Mouse (Mus musculus) thymus, adult 2 months (tissue): ENCODE data around the gene Mical2. TPM values are rescaled to one million over a fixed set of nuclear protein-coding genes. Genes with fewer than 3 reads are reported as not detected.

ENCODE experiments used
- DNase-seq: peaks from one replicate; pipeline ENCODE4 v3.0.0; 2021
- H3K27ac ChIP-seq: fragments of 200-500 bp; 2 replicates; pipeline ENCODE4 v1.5.1; 2012; ENCODE audit warnings: low read length, control low read depth; ENCODE audit not compliant: control insufficient read depth, insufficient read depth
- H3K27me3 ChIP-seq: fragments of 200-500 bp; 2 replicates; pipeline ENCODE4 v1.6.1; 2012; ENCODE audit warnings: mild to moderate bottlenecking, low read length, moderate library complexity, mixed read lengths; ENCODE audit not compliant: control insufficient read depth, insufficient read depth
- H3K36me3 ChIP-seq: fragments of 200-500 bp; 2 replicates; pipeline ENCODE4 v1.6.1; 2012; ENCODE audit warnings: mild to moderate bottlenecking, low read length, moderate library complexity; ENCODE audit not compliant: control insufficient read depth, insufficient read depth
- H3K4me1 ChIP-seq: fragments of 200-500 bp; replicated peaks from 2 replicates; pipeline ENCODE4 v1.6.1; 2012; ENCODE audit warnings: low read length; ENCODE audit not compliant: control insufficient read depth, insufficient read depth
- H3K4me3 ChIP-seq: fragments of 200-500 bp; 2 replicates; pipeline ENCODE4 v1.5.1; 2012; ENCODE audit warnings: mild to moderate bottlenecking, low read length, control low read depth, moderate library complexity; ENCODE audit not compliant: control insufficient read depth, insufficient read depth
- CTCF ChIP-seq: fragments of 200-500 bp; IDR thresholded peaks from 2 replicates; pipeline ENCODE4 v1.5.1; 2012; ENCODE audit warnings: mild to moderate bottlenecking, control low read depth, low read length, moderate library complexity, borderline replicate concordance; ENCODE audit not compliant: control insufficient read depth, poor library complexity, insufficient read depth; ENCODE audit errors: extremely low read depth
- POLR2A ChIP-seq: fragments of 200-500 bp; IDR thresholded peaks from 2 replicates; pipeline ENCODE4 v1.6.1; 2012; ENCODE audit warnings: mild to moderate bottlenecking, low read length, control low read depth, moderate library complexity; ENCODE audit not compliant: control insufficient read depth, poor library complexity, insufficient read depth; ENCODE audit errors: extremely low read depth
- WGBS: fragments of 180-500 bp; shearing (Covaris S2); methylation state at CpG from one replicate; pipeline ENCODE4 v1.1.7; 2018; 5-methylcytosine and 5-hydroxymethylcytosine counted together
- polyA plus RNA-seq: library from polyadenylated mRNA; depleted of rRNA; stranded (reverse); fragments of >200 nt; gene quantifications from 2 replicates; pipeline ENCODE4 v1.2.3, GENCODE M21; 2012; rRNA removed

Gene Mical2
- polyA plus RNA-seq, 1 experiment: 3.5 TPM

GRCm38 (mm10) chr7:112458440-112458839 lies 232.8 kb downstream of the Mical2 start:
- DNase-seq: no peak
- Histone ChIP-seq H3K27ac (no peak overlapping the region), H3K36me3 (no peaks in the 10 kb centered on the region), H3K27me3 (no peaks in the 10 kb centered on the region), H3K4me3 (no peak overlapping the region), H3K4me1 (no peaks in the 10 kb centered on the region)
- 85% methylated on average over 5 of the region's 5 CpGs for WGBS
- no peak for TF ChIP-seq POLR2A
- TF ChIP-seq CTCF: no peak

Other genes starting within 250 kb of the Mical2 start
- 12.6 and 13.2 TPM in 2 replicates for gene Usp47, start 202.4 kb upstream of the Mical2 start, polyA plus RNA-seq
- gene Dkk3, start 66.8 kb upstream of the Mical2 start, polyA plus RNA-seq: 1.9 and 5.9 TPM in 2 replicates
- gene Parva, start 201.6 kb downstream of the Mical2 start, polyA plus RNA-seq: 6.1 and 6.6 TPM in 2 replicates